Mouse (Mus musculus) forebrain, embryonic 10.5 days (tissue): ENCODE measurements at regions not wholly inside any gene's neighbourhood (a gene's known extent, or its start where the extent isn't known, plus 50 kb on each side); places are given as distances from the start of the nearest gene placed in this dataset.

Source experiments
- DNase-seq: peaks from one replicate; pipeline ENCODE4 v3.0.0-alpha.2; 2017; ENCODE audit warnings: low spot score; ENCODE audit errors: extremely low spot score
- H3K27ac ChIP-seq: fragments of 300-500 bp; sonication (generic); 2 replicates; pipeline ENCODE4 v1.5.1; 2016; ENCODE audit warnings: mild to moderate bottlenecking
- H3K27me3 ChIP-seq: fragments of 300-500 bp; sonication (generic); 2 replicates; pipeline ENCODE4 v1.6.1; 2016; ENCODE audit warnings: mild to moderate bottlenecking; ENCODE audit not compliant: poor library complexity, severe bottlenecking
- H3K36me3 ChIP-seq: fragments of 300-500 bp; sonication (generic); replicated peaks from 2 replicates; pipeline ENCODE4 v1.6.1; 2016; ENCODE audit warnings: mild to moderate bottlenecking, moderate library complexity
- H3K4me1 ChIP-seq: fragments of 300-500 bp; sonication (generic); 2 replicates; pipeline ENCODE4 v1.6.1; 2016
- H3K4me3 ChIP-seq: fragments of 300-500 bp; sonication (generic); 2 replicates; pipeline ENCODE4 v1.5.1; 2016; ENCODE audit warnings: mild to moderate bottlenecking, moderate library complexity
- H3K9me3 ChIP-seq: fragments of 300-500 bp; sonication (generic); 2 replicates; pipeline ENCODE4 v1.6.1; 2016; ENCODE audit warnings: mild to moderate bottlenecking, moderate library complexity
- WGBS: fragments of 180-500 bp; shearing (Covaris S2); methylation state at CpG from one replicate; pipeline ENCODE4 v1.1.7; 2016; 5-methylcytosine and 5-hydroxymethylcytosine counted together

- H3K36me3 ChIP-seq, result no peaks in the 10 kb centered on the region
- 76% methylated on average over 3 of the region's 3 CpGs for WGBS
- no peak for DNase-seq
- no peak overlapping the region for H3K27ac ChIP-seq
- no peaks in the 10 kb centered on the region for H3K4me1 ChIP-seq
- no peaks in the 10 kb centered on the region for H3K9me3 ChIP-seq
- no peak overlapping the region for H3K4me3 ChIP-seq
- no peaks in the 10 kb centered on the region for H3K27me3 ChIP-seq
Observed at GRCm38 (mm10) chr11:17591780-17592487, 334.6 kb downstream of the C1d start.

- no peak overlapping the region for H3K4me3 ChIP-seq
- H3K27me3 ChIP-seq, result no peaks in the 10 kb centered on the region
- no peaks in the 10 kb centered on the region for H3K9me3 ChIP-seq
- no peaks in the 10 kb centered on the region for H3K36me3 ChIP-seq
- no peak for DNase-seq
- H3K4me1 ChIP-seq, result no peaks in the 10 kb centered on the region
- H3K27ac ChIP-seq, result no peak overlapping the region
- WGBS, result 88% methylated on average over 6 of the region's 6 CpGs
Observed at GRCm38 (mm10) chr11:17603726-17604493, 346.5 kb downstream of the C1d start.

- H3K4me1 ChIP-seq, result no peaks in the 10 kb centered on the region
- WGBS, result 82% methylated on average over 3 of the region's 3 CpGs
- H3K36me3 ChIP-seq, result no peaks in the 10 kb centered on the region
- no peaks in the 10 kb centered on the region for H3K9me3 ChIP-seq
- DNase-seq, result no peak
- no peak overlapping the region for H3K27ac ChIP-seq
- H3K27me3 ChIP-seq, result no peaks in the 10 kb centered on the region
- no peak overlapping the region for H3K4me3 ChIP-seq
Observed at GRCm38 (mm10) chr11:17620462-17621248, 333.0 kb downstream of the Etaa1 start.

GRCm38 (mm10) chr11:17629541-17630171 is 324.0 kb downstream of the Etaa1 start:
- no peak overlapping the region for H3K27ac ChIP-seq
- no peaks in the 10 kb centered on the region for H3K36me3 ChIP-seq
- no peaks in the 10 kb centered on the region for H3K27me3 ChIP-seq
- no peak overlapping the region for H3K4me3 ChIP-seq
- DNase-seq, result no peak
- H3K4me1 ChIP-seq, result no peaks in the 10 kb centered on the region
- 81% methylated on average over 2 of the region's 2 CpGs for WGBS
- no peaks in the 10 kb centered on the region for H3K9me3 ChIP-seq

- no peaks in the 10 kb centered on the region for H3K36me3 ChIP-seq
- no peak overlapping the region for H3K27ac ChIP-seq
- DNase-seq, result no peak
- no peak overlapping the region for H3K4me3 ChIP-seq
- H3K9me3 ChIP-seq, result no peaks in the 10 kb centered on the region
- H3K4me1 ChIP-seq, result no peaks in the 10 kb centered on the region
- no CpG with 5 or more reads among the region's 1 CpGs for WGBS
- no peaks in the 10 kb centered on the region for H3K27me3 ChIP-seq
Observed at GRCm38 (mm10) chr11:17630172-17630553, 323.5 kb downstream of the Etaa1 start.

GRCm38 (mm10) chr11:17637158-17637557 is 316.5 kb downstream of the Etaa1 start:
- WGBS, result 65% methylated on average over 3 of the region's 3 CpGs
- H3K4me1 ChIP-seq, result no peaks in the 10 kb centered on the region
- no peaks in the 10 kb centered on the region for H3K36me3 ChIP-seq
- DNase-seq, result no peak
- H3K9me3 ChIP-seq, result no peaks in the 10 kb centered on the region
- H3K27ac ChIP-seq, result no peak overlapping the region
- no peaks in the 10 kb centered on the region for H3K27me3 ChIP-seq
- no peak overlapping the region for H3K4me3 ChIP-seq

- H3K9me3 ChIP-seq, result no peaks in the 10 kb centered on the region
- DNase-seq, result no peak
- H3K27me3 ChIP-seq, result no peaks in the 10 kb centered on the region
- no peak overlapping the region for H3K27ac ChIP-seq
- H3K4me3 ChIP-seq, result no peak overlapping the region
- no peaks in the 10 kb centered on the region for H3K36me3 ChIP-seq
- no peaks in the 10 kb centered on the region for H3K4me1 ChIP-seq
- WGBS, result 81% methylated on average over 7 of the region's 7 CpGs
Observed at GRCm38 (mm10) chr11:17639922-17640321, 313.8 kb downstream of the Etaa1 start.

- no peaks in the 10 kb centered on the region for H3K9me3 ChIP-seq
- no peaks in the 10 kb centered on the region for H3K4me1 ChIP-seq
- H3K4me3 ChIP-seq, result no peak overlapping the region
- no peak overlapping the region for H3K27ac ChIP-seq
- no peak for DNase-seq
- no peaks in the 10 kb centered on the region for H3K27me3 ChIP-seq
- no peaks in the 10 kb centered on the region for H3K36me3 ChIP-seq
Observed at GRCm38 (mm10) chr11:17647441-17647840, 306.2 kb downstream of the Etaa1 start.

- no peak overlapping the region for H3K4me3 ChIP-seq
- H3K4me1 ChIP-seq, result no peaks in the 10 kb centered on the region
- H3K9me3 ChIP-seq, result no peaks in the 10 kb centered on the region
- H3K36me3 ChIP-seq, result no peaks in the 10 kb centered on the region
- 77% methylated on average over 4 of the region's 4 CpGs for WGBS
- H3K27me3 ChIP-seq, result no peaks in the 10 kb centered on the region
- DNase-seq, result no peak
- H3K27ac ChIP-seq, result no peak overlapping the region
Observed at GRCm38 (mm10) chr11:17651389-17652156, 302.1 kb downstream of the Etaa1 start.

GRCm38 (mm10) chr11:17655840-17656239 is 297.8 kb downstream of the Etaa1 start:
- Histone ChIP-seq H3K4me1 (no peaks in the 10 kb centered on the region), H3K36me3 (no peaks in the 10 kb centered on the region), H3K4me3 (no peak overlapping the region), H3K9me3 (no peaks in the 10 kb centered on the region), H3K27me3 (no peaks in the 10 kb centered on the region), H3K27ac (no peak overlapping the region)
- WGBS, result 90% methylated on average over 2 of the region's 2 CpGs
- no peak for DNase-seq

GRCm38 (mm10) chr11:17657720-17658119 is 296.0 kb downstream of the Etaa1 start:
- 89% methylated on average over 3 of the region's 3 CpGs for WGBS
- no peaks in the 10 kb centered on the region for H3K9me3 ChIP-seq
- H3K4me1 ChIP-seq, result no peaks in the 10 kb centered on the region
- DNase-seq, result no peak
- H3K4me3 ChIP-seq, result no peak overlapping the region
- no peaks in the 10 kb centered on the region for H3K27me3 ChIP-seq
- H3K36me3 ChIP-seq, result no peaks in the 10 kb centered on the region
- H3K27ac ChIP-seq, result no peak overlapping the region

GRCm38 (mm10) chr11:17658289-17658688 is 295.4 kb downstream of the Etaa1 start:
- Histone ChIP-seq H3K9me3 (no peaks in the 10 kb centered on the region), H3K27ac (no peak overlapping the region), H3K4me1 (no peaks in the 10 kb centered on the region), H3K36me3 (no peaks in the 10 kb centered on the region), H3K27me3 (no peaks in the 10 kb centered on the region), H3K4me3 (no peak overlapping the region)
- 83% methylated on average over 3 of the region's 3 CpGs for WGBS
- DNase-seq, result no peak
